Mouse (Mus musculus) MN1 (cell line): ENCODE measurements at regions not wholly inside any gene's neighbourhood (a gene's known extent, or its start where the extent isn't known, plus 50 kb on each side); places are given as distances from the start of the nearest gene placed in this dataset.
A peak's percentile ranks its signal among the peaks of the same experiment; 100 is the strongest.
"Not testable (repeated sequence)": the region's sequence is repeated elsewhere in the genome, so short reads cannot be mapped to it uniquely, and the experiment has no call there.

Source experiments
- DNase-seq: peaks from one replicate; pipeline ENCODE4 v3.0.0-alpha.2; 2016; ENCODE audit warnings: low spot score

- DNase-seq = not testable (repeated sequence)
Observed at GRCm38 (mm10) chr4:71422121-71422520, 335.6 kb downstream of the Gm11232 start.

DNA sequence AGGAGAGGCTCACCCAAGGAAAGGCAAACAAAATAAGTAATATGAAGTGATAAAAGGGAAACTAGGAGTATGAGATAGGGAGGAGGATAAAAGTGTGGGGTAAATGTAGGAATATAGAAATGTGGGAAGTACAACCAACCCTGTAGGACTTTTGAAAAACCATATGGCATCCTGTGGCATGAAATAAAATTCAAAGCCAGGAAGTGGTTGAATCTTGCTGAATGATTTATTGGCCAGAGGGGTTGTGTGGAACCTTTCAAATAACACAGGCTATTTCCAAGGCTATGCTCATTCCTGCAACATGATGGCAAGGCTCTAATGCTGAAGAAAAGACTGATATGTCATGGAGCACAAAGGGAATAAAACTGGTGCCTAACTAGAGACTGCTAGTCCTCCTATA is 347.9 kb downstream of the Gm11232 start:
- no peak for DNase-seq

- no peak for DNase-seq
Observed at GRCm38 (mm10) chr4:71390444-71390843, 367.3 kb downstream of the Gm11232 start.

DNA sequence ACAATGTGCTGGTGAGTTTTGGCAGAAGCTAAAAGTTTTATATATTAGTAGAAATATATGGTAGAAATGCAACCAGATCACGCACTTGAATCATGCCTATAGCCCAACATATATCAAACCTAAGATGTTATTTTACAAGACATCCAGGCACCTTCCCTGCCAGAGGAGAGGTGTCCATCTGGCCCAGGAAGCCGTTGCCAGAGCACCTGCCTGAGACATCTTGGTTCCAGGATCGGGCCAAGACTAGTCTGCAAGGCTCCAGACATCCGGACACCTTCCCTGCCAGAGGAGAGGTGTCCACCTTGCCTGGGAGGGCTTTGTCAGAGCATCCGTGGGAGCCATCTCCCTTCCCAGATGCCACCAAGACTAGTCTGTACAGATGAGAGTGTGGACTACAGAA is 388.5 kb downstream of the Gm11232 start:
- no peak for DNase-seq

GRCm38 (mm10) chr4:71363761-71364160 is 394.0 kb downstream of the Gm11232 start:
- no peak for DNase-seq

DNA sequence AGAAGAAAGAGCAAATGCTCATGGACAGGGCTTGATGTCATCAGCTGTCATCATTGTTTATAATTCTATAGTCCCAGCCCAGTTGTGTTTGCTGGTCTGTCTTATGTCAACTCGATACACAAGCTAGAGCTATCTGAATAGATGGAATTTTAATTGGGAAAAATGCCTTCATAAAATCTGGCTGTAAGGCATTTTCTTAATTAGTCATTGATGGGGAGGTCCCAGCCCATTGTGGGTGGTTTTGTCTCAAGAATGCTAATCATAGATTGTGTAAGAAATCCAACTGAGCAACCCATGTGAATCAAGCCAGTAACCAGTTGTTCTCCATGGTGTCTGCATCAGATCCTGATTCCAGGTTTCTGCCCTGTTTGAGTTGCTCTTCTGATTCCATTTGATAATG is 400.1 kb downstream of the Gm11232 start:
- DNase-seq = no peak

DNA sequence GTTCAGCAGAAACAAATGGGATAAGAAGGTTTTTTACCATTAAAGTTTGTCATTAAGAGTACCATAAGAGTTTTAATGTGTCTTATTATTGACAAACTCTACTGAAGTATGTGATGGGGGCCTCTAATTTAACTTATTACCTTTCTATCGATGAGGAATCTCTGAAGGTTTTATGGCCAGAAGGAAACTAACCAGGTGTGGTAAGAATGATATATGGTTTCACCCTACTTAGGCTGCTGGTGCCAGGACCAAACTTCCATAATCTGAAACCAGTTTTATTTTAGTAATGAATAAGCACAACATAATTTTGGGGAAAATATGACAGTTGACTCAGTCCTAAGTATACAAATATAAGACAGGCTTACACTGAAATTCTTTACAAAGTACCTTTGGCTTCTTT is 401.1 kb downstream of the Gm11232 start:
- DNase-seq = no peak

- DNase-seq = no peak
Observed at GRCm38 (mm10) chr4:71356310-71356709, 401.5 kb downstream of the Gm11232 start.

GRCm38 (mm10) chr4:71351880-71352279 is 405.9 kb downstream of the Gm11232 start:
- DNase-seq = no peak

DNA sequence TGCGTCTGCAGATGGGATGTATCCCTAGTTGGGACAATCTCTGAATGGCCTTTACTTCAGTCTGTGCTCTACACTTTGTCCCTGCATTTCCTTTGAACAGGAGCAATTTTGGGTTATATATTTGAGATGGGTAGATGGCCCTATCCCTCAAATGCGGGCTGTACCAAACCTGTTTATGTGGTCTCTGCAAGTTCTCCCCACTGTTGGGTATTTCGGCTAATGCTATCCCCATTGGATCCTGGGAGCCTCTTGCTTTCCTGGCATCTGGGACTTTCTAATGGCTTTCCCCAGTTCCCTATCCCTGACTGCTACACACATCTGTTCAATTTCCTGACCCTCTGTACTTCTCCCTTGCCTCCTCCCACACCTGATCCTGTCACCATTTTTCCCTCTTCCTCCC is 414.7 kb downstream of the Gm11232 start:
- DNase-seq = no peak

GRCm38 (mm10) chr4:71338582-71338981 is 419.2 kb downstream of the Gm11232 start:
- no peak for DNase-seq

GRCm38 (mm10) chr4:71332672-71333071 is 425.1 kb downstream of the Gm11232 start:
- DNase-seq = no peak

- DNase-seq = no peak
Observed at GRCm38 (mm10) chr4:71332018-71332417, 425.7 kb downstream of the Gm11232 start.

DNA sequence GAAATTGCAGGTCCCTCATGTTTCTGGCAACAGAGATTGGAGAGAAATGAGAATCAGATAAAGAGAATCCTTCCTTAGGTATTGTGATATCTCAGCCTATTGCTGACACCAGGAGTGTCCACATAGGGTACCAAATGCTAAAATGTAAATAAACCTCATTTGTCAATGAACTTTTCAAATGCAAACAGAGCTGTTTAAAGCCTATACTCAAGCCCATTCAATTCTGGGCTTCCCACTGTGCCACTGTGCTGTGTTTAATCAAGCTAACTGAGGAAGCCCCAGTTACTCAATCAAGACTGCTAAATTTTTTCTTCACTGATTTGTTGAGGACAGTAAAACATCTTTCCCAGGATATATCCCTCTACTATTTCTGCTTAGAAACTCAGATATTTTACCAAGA is 441.2 kb downstream of the Gm11232 start:
- DNase-seq = no peak

GRCm38 (mm10) chr4:71307176-71307612 is 450.6 kb downstream of the Gm11232 start:
- DNase-seq = no peak

GRCm38 (mm10) chr4:71306690-71307089 is 451.1 kb downstream of the Gm11232 start:
- DNase-seq = no peak

GRCm38 (mm10) chr4:71295716-71296115 is 462.0 kb downstream of the Gm11232 start:
- DNase-seq = not testable (repeated sequence)

DNA sequence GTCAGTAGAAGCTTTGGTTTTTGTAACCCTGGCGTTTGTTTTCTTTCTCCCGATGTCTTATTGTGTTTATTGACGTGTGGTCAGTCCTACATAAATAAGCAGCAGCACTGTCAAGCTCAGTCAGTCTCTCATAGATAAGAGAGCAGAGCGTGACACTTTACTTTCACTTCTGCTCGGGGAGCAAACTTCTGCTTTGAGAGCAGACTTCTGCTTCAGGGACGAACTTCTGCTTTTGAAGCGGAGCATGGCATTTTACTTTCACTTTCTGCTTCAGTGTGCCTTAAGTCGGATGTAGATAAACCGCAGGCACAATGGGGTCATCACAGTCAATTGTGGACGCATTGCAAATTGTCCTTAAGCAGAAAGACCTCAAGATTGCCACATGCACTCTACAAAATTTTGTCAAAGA is 466.0 kb downstream of the Gm11232 start:
- no peak for DNase-seq

GRCm38 (mm10) chr4:71291111-71291740 is 466.5 kb downstream of the Gm11232 start:
- peak; percentile 82 for DNase-seq

DNA sequence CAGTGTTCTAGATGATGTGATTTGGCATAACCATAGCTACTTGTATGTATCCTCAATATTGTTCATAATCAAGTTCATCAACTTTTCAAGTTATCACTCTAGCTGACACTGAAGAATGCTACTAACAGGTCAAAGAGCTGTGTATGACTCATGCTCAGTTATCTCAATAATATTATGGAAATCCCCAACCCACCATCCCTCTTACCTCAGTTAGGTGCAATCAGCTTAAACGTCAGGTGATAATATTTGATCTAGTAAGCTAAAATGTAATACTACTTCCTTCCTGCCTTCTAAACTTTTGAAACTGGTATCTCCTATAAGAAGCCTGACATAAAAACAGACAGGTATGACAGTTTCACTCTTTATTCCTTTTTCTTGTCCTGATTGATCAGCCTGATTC is 474.6 kb downstream of the Gm11232 start:
- no peak for DNase-seq

GRCm38 (mm10) chr4:71279710-71280109 is 478.1 kb downstream of the Gm11232 start:
- DNase-seq = no peak

- DNase-seq = no peak
Observed at GRCm38 (mm10) chr4:71259897-71260296, 497.9 kb downstream of the Gm11232 start.

DNA sequence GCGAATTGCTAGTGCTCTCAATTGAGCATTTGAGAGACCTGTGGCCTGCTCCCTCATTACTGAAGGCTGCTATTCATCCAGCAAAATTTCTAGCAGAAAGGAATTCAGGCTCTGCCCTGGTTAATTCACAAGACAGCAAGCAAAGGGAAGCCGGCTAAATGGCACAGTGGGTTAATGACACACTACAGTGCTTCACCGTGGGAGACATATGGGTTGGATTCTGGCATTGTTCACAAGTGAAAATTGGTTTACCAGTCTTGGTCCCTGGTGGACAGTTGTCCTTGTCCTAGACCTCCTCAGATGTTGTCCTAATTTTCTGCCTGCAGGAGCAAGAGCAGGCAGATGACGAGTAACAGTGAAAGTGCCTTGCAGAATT is 527.3 kb downstream of the Gm11232 start:
- DNase-seq = no peak

- DNase-seq = no peak
Observed at GRCm38 (mm10) chr4:71229796-71230496, 527.8 kb downstream of the Gm11232 start.
